Mouse (Mus musculus) brain, embryonic 14.5 days (tissue): ENCODE measurements around the gene Tmem182.
A peak's percentile ranks its signal among the peaks of the same experiment; 100 is the strongest.

Experiments used
- CTCF ChIP-seq: fragments of 200-500 bp; IDR thresholded peaks from 2 replicates; pipeline ENCODE4 v1.5.1; 2012; ENCODE audit warnings: inconsistent platforms, mild to moderate bottlenecking, moderate library complexity, borderline replicate concordance; ENCODE audit not compliant: insufficient read depth, insufficient read length; ENCODE audit errors: extremely low read depth
- POLR2A ChIP-seq: fragments of 200-500 bp; IDR thresholded peaks from 2 replicates; pipeline ENCODE4 v1.6.1; 2012; ENCODE audit warnings: mild to moderate bottlenecking, inconsistent platforms, borderline replicate concordance; ENCODE audit not compliant: poor library complexity, insufficient read depth, insufficient read length, severe bottlenecking; ENCODE audit errors: extremely low read depth

- TF ChIP-seq CTCF = peak; percentile 20; the same call in 1 of the 2 replicates
- no peak for TF ChIP-seq POLR2A
Measured at GRCm38 (mm10) chr1:40880527-40880926, 75.1 kb downstream of the Tmem182 start.
